Mouse (Mus musculus) erythroblast, embryonic 14.5 days (primary cell): Measurements from ENCODE around the gene Fez2.

ENCODE experiments used
- GATA1 ChIP-seq: IDR thresholded peaks from 2 replicates; pipeline ENCODE4 v1.6.1; 2012; ENCODE audit warnings: low read length, inconsistent platforms, mixed read lengths
- TAL1 ChIP-seq: IDR thresholded peaks from 3 replicates; pipeline ENCODE4 v1.6.1; 2012; ENCODE audit warnings: low read length, inconsistent platforms, mixed read lengths

- TF ChIP-seq GATA1 (no peak), TAL1 (no peak)
Observed at GRCm38 (mm10) chr17:78376587-78376986, 41.4 kb downstream of the Fez2 start.
